Mouse (Mus musculus) hindbrain, postnatal 0 days (tissue): ENCODE measurements around the gene Pim1. TPM values are rescaled to one million over a fixed set of nuclear protein-coding genes. Genes with fewer than 3 reads are reported as not detected.

Source experiments
- ATAC-seq: fragments of 200-750 bp; cut with Nextera tagmentation; 2 replicates; pipeline ENCODE4 v1.8.0; 2017; ENCODE audit warnings: mild to moderate bottlenecking, moderate TSS enrichment, moderate library complexity
- DNase-seq: peaks from one replicate; pipeline ENCODE4 v3.0.0-alpha.2; 2015; ENCODE audit warnings: low spot score
- H3K27ac ChIP-seq: fragments of 300-500 bp; sonication (generic); 2 replicates; pipeline ENCODE4 v1.5.1; 2014; ENCODE audit warnings: mild to moderate bottlenecking
- H3K27me3 ChIP-seq: fragments of 300-500 bp; sonication (generic); 2 replicates; pipeline ENCODE4 v1.6.1; 2014; ENCODE audit warnings: low read length, mixed read lengths; ENCODE audit not compliant: insufficient read depth
- H3K36me3 ChIP-seq: fragments of 300-500 bp; sonication (generic); 2 replicates; pipeline ENCODE4 v1.6.1; 2014; ENCODE audit warnings: low read length, mixed read lengths; ENCODE audit not compliant: insufficient read depth
- H3K4me1 ChIP-seq: fragments of 300-500 bp; sonication (generic); 2 replicates; pipeline ENCODE4 v1.6.1; 2014; ENCODE audit warnings: antibody characterized with exemption, low read length, mixed read lengths; ENCODE audit not compliant: insufficient read depth
- H3K4me2 ChIP-seq: fragments of 300-500 bp; sonication (generic); 2 replicates; pipeline ENCODE4 v1.6.1; 2014; ENCODE audit warnings: low read depth, mild to moderate bottlenecking, low read length, moderate library complexity, mixed read lengths
- H3K4me3 ChIP-seq: fragments of 300-500 bp; sonication (generic); 2 replicates; pipeline ENCODE4 v1.5.1; 2014; ENCODE audit warnings: low read length
- H3K9ac ChIP-seq: fragments of 300-500 bp; sonication (generic); replicated peaks from 2 replicates; pipeline ENCODE4 v1.6.1; 2014; ENCODE audit warnings: mild to moderate bottlenecking, low read length, moderate library complexity, mixed read lengths
- H3K9me3 ChIP-seq: fragments of 300-500 bp; sonication (generic); 2 replicates; pipeline ENCODE4 v1.6.1; 2016; ENCODE audit warnings: low read length, mixed read lengths
- CTCF ChIP-seq: IDR thresholded peaks from 2 replicates; pipeline ENCODE4 v1.5.1; 2016; ENCODE audit warnings: antibody characterized with exemption, control low read depth, low read depth
- WGBS: fragments of 180-500 bp; shearing (Covaris S2); extraction: QIAGEN DNeasy Blood & Tissue Kit; methylation state at CpG from one replicate; pipeline ENCODE4 v1.1.7; 2014; 5-methylcytosine and 5-hydroxymethylcytosine counted together
- polyA plus RNA-seq: library from polyadenylated mRNA; unstranded; fragments of >200 nt; fragmentation: Nextera tagmentation; extraction: Ambion mirVana; gene quantifications from 2 replicates; pipeline ENCODE4 v1.2.1, GENCODE M21; 2015
- total RNA-seq: library from RNA; depleted of rRNA; stranded (reverse); fragments of >200 nt; gene quantifications from 2 replicates; pipeline ENCODE4 v1.2.3, GENCODE M21; 2014

Gene Pim1
- total and polyA plus RNA-seq, 2 experiments from 2014 or later = 16.8 to 18.9 TPM

GRCm38 (mm10) chr17:29456926-29457325, 33.6 kb upstream of the Pim1 start:
- Histone ChIP-seq H3K36me3 (no peaks in the 10 kb centered on the region), H3K4me3 (no peak overlapping the region), H3K9ac (no peak overlapping the region), H3K9me3 (no peaks in the 10 kb centered on the region), H3K27me3 (no peaks in the 10 kb centered on the region), H3K4me2 (no peak overlapping the region), H3K4me1 (peaks cover 13% of the 10 kb centered on the region), H3K27ac (no peak overlapping the region)
- TF ChIP-seq CTCF = no peak
- ATAC-seq (no peak), DNase-seq (no peak)
- WGBS = 81% methylated on average over 2 of the region's 2 CpGs

DNA sequence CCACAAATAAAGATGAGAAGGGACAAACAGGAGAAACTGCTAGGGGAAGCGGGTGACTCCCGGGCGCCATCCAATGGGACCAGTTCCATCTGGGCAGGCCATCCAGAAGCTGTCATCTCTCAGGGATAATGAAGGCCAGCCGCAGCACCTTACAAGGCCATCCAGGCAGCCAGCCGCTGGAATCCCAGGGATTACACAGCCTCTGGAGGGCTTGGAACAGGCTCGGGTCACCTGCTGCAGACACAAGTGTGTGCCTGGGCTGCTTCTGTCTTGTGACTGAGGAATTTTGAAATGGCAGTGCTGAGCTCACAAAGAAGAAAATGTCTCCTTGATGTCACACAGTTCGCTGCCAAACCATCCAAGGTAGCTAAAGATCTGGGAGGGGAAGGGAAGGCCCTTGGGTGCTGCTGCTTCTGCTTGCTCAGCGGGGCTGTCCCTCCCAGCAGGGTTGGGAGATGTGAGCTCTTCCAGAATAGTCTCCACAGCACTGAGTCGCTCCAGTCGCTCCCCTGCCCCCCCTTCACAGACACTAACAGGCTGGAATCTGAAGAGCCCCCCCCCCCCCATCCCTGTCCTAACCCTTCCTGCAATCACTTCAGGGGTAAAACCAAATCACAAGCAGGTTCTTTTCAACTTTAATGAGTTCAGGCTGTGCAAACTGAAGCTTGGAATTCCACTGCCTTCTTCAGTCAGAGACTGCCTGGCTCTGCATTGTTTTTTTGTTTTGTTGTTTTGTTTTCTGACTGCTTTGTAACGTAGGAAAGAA, 32.6 kb upstream of the Pim1 start:
- ATAC-seq = no peak

DNA sequence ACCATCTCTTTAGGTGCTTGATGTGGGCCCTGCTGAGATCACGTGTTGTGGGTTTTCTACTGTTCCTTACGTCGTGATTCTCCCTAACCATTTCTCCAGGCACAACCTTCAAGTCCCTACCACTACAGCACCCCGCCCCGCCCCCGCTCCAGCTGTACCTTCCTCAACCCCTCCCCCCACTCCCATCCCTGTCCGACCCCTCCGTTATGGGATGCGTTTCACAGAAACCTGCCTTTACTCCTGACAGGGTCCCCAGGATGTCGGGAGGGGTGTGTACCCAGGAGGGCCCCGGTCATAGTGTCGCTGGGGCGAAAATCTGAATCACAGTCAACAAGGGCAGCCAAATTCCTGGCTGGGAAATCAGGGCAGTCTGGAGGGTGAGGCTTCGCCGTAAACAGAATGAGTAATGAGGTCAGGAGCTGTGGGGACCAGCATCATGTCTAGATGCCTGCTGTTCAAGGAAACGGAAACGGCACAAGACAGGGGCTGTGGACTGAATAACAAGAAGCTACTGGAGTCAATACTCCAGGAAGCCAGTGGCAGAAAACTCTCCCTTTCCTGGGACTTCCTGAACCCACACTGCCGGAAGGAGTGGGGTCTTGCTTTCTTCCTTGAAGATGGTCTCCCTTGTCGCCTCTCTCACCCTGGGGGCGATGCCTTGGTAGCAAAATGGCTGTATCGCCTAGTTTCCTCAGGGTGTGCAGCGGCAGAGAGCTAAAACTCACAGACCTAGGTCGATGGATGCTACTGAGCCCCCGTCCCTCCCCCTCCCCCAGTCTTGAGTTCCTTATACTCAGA, 31.0 kb upstream of the Pim1 start:
- no peaks in the 10 kb centered on the region for H3K27me3 ChIP-seq
- 6% methylated on average over 24 of the region's 24 CpGs for WGBS
- H3K9ac ChIP-seq = peak overlapping the region; percentile 40
- H3K4me3 ChIP-seq = peak overlapping the region; percentile 7
- peak; percentile 72 for DNase-seq
- peak; percentile 88 for ATAC-seq
- H3K4me2 ChIP-seq = peak overlapping the region; percentile 52
- H3K36me3 ChIP-seq = no peaks in the 10 kb centered on the region
- H3K27ac ChIP-seq = peak overlapping the region; percentile 78
- no peaks in the 10 kb centered on the region for H3K9me3 ChIP-seq
- H3K4me1 ChIP-seq = peaks cover 21% of the 10 kb centered on the region
- TF ChIP-seq CTCF = no peak

More for the DNA sequence above, 32.6 kb upstream of the Pim1 start:
- Histone ChIP-seq H3K4me2 (no peak overlapping the region), H3K4me3 (no peak overlapping the region), H3K9me3 (no peaks in the 10 kb centered on the region), H3K9ac (0 out of 2 replicates have a peak overlapping the region, but pooled peaks have one; percentile 10), H3K27ac (no peak overlapping the region), H3K4me1 (peaks cover 13% of the 10 kb centered on the region), H3K27me3 (no peaks in the 10 kb centered on the region), H3K36me3 (no peaks in the 10 kb centered on the region)
- 35% methylated on average over 11 of the region's 11 CpGs for WGBS
- DNase-seq = no peak
- no peak for TF ChIP-seq CTCF

- no peak for TF ChIP-seq CTCF
- no peaks in the 10 kb centered on the region for H3K9me3 ChIP-seq
- H3K27me3 ChIP-seq = no peaks in the 10 kb centered on the region
- no peak for DNase-seq
- peaks cover 21% of the 10 kb centered on the region for H3K4me1 ChIP-seq
- no peaks in the 10 kb centered on the region for H3K36me3 ChIP-seq
- 15% methylated on average over 5 of the region's 5 CpGs for WGBS
- peak overlapping the region; percentile 40; the same call in 1 of the 2 replicates for H3K9ac ChIP-seq
- no peak overlapping the region for H3K4me3 ChIP-seq
- peak overlapping the region; percentile 78 for H3K27ac ChIP-seq
- no peak for ATAC-seq
- H3K4me2 ChIP-seq = peak overlapping the region; percentile 52
These were observed 30.4 kb upstream of the Pim1 start for GRCm38 (mm10) chr17:29460119-29460505.

- WGBS = 19% methylated on average over 13 of the region's 13 CpGs
- Histone ChIP-seq H3K4me3 (peak overlapping the region; percentile 25; the same call in 1 of the 2 replicates), H3K9me3 (no peaks in the 10 kb centered on the region), H3K27me3 (no peaks in the 10 kb centered on the region), H3K27ac (no peak overlapping the region), H3K4me2 (peak overlapping the region; percentile 54), H3K9ac (0 out of 2 replicates have a peak overlapping the region, but pooled peaks have one; percentile 13), H3K36me3 (no peaks in the 10 kb centered on the region), H3K4me1 (peaks cover 26% of the 10 kb centered on the region)
- ATAC-seq (no peak), DNase-seq (no peak)
- TF ChIP-seq CTCF = no peak
These were observed 26.9 kb upstream of the Pim1 start for GRCm38 (mm10) chr17:29463627-29464026.

DNA sequence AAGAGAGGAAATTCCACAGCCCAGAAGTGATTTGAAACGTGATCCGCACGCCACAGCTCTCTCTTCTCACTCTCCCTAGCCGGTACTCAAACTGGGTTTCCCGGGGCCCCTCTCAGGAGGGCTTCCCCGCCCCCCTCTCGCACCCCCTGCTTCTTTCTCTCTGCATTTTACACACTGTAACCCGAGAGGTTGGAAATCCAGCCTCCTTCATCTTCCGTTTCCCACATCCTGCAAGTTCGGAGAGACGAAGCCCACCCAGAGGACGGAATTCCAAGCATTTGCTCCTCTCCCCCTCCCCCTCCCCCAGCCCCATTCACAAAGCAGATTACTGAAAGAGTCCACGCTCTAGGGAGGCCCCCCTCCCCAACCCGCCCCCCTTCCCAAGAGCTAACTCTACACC, 26.5 kb upstream of the Pim1 start:
- TF ChIP-seq CTCF = no peak
- ATAC-seq = no peak
- H3K4me1 ChIP-seq = peaks cover 26% of the 10 kb centered on the region
- no peaks in the 10 kb centered on the region for H3K9me3 ChIP-seq
- no peaks in the 10 kb centered on the region for H3K36me3 ChIP-seq
- WGBS = 3% methylated on average over 14 of the region's 14 CpGs
- H3K4me2 ChIP-seq = peak overlapping the region; percentile 54
- H3K27me3 ChIP-seq = no peaks in the 10 kb centered on the region
- 0 out of 2 replicates have a peak overlapping the region, but pooled peaks have one; percentile 13 for H3K9ac ChIP-seq
- H3K4me3 ChIP-seq = peak overlapping the region; percentile 25
- DNase-seq = peak; percentile 28
- no peak overlapping the region for H3K27ac ChIP-seq
